Mouse (Mus musculus): Measurements from ENCODE around the gene Rnase4. TPM values are rescaled to one million over a fixed set of nuclear protein-coding genes. Genes with fewer than 3 reads are reported as not detected.

The Rnase4 gene
- total RNA-seq, 2 experiments from 2014 or later: 15.8 to 18.7 TPM

DNA sequence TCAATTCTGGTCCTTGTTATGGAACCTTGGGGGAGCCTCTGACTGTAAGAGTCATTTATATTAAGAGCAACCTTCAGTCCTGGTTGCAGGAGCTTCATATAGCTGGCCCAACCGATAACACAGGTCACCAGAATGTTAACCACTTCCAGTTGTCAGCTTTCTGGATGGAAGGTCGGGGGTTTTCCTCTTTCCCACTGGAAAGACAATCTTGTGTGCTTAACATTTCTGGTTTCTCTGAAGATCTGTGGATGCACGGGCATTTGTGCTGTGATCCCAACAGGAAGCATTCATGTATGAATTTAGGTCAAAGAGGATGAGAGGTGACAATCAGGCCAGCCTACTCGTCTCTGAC lies 38.7 kb downstream of the Rnase4 start:
- no peak for DNase-seq

DNA sequence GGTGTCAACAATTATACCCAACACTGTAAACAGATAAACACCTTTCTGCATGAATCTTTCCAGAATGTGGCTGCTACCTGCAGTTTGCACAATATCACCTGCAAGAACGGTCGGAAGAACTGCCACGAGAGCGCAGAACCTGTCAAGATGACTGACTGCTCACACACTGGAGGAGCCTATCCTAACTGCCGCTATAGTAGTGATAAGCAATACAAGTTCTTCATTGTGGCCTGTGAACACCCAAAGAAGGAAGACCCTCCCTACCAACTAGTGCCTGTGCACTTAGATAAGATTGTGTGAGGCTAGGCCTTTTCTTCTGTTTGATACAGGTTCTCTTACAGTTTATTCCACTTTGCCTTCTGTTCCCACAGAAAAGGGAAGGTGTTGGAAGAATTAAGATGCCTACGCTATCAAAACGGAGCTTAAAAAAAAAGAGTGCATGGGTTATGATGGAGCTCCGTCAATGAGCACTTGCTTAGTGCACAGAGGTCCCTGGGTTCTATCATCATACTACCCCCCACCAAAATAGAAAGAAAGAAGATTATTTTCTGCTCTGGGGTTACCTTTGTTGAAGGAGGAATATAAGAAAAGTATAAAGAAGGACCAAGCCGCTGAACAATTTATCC lies 39.6 kb downstream of the Rnase4 start:
- no peak for DNase-seq

DNA sequence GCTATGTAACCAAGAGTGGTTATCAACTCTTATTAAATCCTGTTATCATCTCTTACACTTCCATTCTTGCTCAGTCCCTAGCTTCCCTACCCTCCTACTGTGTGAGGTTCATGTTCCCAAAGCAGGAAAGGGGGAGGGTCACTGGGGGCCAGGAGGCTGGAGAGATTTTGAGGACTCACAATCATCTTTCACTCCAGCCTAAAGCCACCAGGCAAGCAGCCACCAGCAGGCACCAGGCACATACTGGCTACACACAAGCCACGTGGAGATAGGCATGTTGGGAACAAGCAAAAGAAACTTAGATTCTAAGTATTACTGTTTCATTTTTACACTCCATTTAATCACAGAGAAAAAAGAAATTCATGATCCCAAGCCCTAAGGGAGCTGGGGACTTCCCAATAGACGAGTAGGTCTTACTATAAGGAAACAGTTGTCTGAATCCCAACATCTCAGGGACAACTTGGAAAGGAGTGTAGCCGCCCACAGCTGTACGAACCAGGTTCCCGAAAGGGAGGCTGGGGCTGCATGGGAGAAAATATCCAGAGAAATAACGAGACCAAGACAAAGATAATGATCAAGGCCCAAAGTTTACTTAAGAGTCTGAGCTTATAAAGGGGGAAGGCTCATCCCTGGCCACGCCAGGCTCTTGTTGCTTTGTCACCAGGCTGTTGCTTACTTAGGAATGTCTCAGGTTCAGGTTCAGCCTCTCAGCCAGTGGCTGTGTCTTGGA lies 40.4 kb downstream of the Rnase4 start:
- DNase-seq: no peak

DNA sequence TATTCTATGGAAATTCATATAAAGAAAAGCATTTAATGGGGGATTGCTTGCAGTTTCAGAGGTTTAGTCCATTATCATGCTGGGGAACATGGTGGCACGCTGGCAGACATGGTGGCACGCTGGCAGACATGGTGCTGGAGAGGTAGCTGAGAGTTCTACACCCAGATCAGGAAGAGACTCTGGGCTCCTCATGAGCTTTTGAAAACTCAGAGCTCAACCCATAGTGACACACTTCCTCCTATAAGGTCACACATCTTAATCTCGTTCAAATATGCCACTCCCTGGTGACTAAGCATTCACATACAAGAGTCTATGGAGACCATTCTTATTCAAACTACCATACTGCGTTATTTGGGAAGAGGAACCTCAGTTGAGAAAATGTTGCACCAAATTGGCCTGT lies 41.5 kb downstream of the Rnase4 start:
- no peak for DNase-seq

DNA sequence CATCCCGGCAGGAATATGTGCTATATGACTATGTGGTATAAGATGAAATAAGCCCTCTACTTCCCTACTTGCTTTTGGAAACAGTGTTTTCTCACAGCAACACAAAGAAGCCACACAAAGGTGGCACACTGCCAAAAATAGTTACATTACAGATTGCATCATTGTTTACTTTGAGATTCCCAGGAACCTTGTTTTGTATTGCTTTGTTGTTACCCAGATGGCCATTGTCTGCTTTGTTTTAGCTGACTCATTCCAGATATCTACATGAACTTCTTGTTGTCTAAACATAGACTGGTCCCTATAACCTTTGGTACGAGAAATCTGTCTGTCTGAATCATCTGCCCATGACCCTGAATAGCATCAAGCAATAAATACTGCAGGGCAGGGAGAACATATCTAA lies 49.5 kb downstream of the Rnase4 start:
- no peak for DNase-seq

DNA sequence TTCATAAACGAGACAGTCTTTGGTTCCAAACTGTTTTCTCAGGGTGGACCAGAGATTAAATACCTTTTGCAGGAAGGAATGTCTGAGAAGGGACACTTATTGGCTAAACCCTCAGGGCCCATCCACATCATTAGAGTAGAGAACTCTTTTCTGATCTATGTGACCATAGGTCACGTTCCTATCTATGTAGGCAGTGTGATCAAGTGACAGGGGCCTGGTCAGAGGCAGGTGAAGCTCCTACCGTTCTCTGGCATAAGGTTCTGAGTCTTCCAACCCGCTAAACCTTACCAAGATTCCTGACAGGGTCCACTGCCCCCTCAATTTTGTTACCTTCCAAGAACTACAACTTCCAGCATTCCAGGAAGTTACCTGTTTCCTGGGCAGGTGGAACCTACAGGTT lies 51.2 kb downstream of the Rnase4 start:
- DNase-seq: no peak

DNA sequence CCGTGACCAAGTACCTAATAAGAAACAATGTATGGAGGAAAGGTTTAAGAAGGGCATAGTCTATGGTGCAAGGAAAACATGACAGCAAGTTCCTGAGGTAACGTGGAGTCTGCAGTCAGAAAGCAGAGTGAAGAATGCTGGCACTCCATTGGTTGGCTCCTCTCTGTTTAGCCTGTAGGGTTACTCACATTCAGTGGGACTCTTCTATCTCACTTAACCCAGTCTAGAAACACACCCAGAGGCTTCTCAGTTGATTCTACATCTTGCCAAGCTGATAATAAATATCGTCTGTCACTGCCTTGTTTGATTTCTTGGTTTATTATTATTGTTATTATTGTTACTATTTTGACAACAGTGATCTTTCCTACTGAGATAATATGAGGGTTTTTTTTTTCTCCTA lies 51.7 kb downstream of the Rnase4 start:
- DNase-seq: no peak

DNA sequence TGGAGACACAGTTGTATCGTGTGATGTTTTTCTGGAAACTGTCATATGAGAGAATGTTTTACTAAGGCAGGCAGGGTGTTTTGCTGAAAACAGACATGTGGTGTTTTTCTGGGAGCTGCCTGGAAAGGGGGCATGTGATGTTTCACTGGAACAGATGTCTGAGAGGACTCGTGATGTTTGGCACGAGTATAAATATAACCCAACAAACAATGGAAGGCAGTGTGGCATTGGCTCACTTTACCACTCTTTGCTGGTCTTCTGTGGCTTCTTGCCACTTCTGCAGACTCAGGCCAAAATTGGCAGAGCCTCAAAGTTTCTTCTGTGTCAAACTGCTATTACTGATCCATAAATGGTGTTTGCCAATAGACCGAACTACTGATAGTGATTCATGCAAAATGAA lies 52.4 kb downstream of the Rnase4 start:
- peak; percentile 36 to 50 for DNase-seq

DNA sequence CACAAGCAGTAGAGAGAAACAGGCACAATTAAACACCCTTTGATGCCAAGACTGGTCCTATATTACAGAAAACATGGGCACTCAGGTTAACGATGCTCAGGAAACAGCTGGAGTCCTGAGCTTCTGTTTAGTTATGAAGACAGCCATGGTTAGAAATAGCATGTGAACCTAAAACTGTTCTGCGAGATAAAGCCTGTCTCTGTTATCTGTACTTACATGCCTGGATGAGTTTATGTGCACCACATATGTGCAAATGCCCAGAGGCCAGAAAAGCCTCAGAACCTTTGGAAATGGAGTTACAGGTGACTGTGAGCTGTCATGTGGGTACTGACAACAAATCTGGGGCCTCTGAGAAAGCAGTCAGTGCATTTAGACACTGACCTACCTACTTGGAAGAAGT lies 53.1 kb downstream of the Rnase4 start:
- no peak for DNase-seq

DNA sequence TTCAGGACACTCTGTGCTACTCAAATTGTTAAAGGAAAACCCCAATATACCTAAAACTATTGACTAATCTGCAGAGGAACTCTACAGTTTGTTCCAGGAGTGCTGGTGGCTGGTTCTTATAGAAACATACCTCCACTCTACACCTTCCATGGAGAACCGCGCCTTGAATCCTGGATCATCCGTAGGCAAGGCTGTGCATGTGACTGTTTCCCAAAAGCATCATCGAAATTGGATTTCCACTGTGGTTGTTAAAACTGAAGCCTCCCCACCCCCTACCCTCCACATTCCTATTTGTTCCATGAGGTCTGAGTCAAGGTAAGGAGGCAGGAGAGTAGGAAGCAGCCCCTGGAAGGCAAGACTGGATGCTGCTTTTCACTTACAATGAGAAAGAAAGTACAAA lies 53.6 kb downstream of the Rnase4 start:
- DNase-seq: no peak

DNA sequence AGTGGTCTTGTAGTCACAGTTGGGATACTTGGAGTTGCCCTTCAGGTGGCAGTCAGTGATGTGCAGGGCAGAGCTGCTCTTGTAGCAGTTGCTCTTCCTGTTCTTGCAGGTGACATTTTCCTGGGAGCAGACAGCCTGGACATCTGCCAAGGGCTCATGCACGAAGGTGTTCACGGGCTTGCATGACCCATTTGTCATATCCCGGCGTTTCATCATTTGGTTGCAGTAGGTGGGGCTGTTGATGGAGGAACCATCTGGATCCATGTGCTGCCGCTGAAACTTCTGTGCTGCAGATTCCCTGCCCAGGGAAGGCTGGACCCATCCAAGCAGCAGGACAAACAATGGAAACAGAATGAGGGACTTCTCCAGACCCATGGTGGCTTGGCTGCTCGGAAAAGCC lies 54.6 kb downstream of the Rnase4 start:
- DNase-seq: no peak

DNA sequence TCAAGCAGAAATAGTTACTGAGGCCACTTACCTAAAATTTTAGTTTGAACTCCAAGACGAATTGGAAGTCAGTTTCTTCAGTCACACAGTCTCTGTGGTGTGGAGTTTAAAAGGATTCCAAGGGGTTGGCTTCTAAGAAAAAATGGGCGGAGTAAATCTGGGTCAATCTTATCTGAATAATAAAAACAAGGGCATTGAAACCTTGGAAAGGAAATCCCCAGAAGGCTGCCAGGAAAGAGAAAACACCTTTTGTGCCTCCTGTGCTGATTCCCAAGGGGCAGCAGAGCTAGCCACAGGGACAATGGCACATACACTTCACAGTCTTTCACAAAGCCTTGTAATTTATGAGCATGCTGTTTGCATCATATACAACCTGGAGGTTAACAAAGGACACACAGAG lies 55.8 kb downstream of the Rnase4 start, which contains the start of gene Rnase1:
Rnase1 (minus strand) TSS at position 101 of the 400 bp plus-strand sequence.
- no peak for DNase-seq

DNA sequence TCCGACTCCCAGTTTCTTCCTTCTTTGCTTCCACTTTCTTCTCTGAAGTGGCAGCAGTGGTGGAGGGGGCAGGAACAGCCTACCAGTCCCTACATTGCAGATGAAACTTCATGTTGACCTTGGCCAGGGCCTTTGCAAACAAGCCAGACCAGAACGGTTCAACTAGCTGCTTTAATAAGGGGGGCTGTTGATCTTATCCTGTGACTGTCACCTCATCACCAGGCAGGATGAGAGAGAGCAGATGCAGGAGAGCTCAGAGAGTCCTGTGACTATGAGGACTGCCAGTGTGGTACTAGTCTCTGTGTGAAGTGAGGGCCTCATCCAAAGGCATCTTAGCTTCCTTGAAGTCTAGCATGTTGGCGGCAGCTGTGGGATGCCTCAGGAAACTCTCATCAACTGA lies 57.1 kb downstream of the Rnase4 start:
- no peak for DNase-seq

DNA sequence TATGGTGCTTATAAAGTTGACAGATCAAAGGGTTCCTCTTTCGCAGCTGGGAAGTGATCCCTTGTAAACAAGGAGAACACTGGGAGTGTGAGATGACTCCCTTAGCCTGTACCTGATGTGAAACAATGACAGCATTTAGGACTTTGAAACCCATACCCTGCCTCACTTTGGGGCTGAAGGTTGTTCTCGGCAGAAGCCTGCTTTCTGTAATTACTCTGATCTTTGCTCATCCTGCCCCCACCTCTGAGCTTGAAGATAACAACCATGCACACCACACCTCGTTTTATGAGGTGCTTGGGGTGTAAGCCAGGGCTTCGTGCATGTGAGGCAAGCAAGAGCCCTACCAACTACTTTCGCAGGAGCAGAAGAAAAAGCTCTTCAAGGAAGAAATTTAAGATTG lies 58.3 kb downstream of the Rnase4 start:
- no peak for DNase-seq

DNA sequence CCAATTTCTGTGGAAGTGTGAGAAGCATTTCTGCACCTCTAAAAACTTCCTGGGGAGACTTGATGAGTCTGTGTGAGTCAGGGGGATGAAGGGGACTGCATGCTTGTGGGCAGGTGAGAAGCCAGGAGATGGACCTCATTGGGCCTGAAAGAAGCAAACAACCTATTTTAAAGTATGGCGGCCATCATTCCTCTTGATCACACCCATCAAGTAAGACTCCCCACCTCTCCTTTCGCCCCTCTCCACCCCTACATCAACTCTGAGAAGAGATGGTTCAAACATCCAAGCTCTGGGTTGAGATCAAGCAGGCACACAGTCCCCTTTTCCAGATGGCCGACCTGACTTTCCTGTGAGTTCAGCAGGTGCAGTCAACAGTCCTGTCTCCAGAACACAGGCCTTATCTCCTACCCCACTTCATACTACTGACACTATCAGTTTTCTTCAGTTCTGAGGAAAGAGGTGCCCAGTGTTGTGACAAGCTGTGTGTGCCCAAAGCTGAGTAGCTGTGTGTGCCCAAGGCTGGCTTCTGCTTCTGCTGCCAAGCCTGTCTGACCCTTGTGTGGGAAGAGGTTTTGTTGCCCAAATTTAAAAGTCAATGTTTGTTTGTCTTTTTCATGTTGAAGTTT lies 59.4 kb downstream of the Rnase4 start:
- DNase-seq: no peak

DNA sequence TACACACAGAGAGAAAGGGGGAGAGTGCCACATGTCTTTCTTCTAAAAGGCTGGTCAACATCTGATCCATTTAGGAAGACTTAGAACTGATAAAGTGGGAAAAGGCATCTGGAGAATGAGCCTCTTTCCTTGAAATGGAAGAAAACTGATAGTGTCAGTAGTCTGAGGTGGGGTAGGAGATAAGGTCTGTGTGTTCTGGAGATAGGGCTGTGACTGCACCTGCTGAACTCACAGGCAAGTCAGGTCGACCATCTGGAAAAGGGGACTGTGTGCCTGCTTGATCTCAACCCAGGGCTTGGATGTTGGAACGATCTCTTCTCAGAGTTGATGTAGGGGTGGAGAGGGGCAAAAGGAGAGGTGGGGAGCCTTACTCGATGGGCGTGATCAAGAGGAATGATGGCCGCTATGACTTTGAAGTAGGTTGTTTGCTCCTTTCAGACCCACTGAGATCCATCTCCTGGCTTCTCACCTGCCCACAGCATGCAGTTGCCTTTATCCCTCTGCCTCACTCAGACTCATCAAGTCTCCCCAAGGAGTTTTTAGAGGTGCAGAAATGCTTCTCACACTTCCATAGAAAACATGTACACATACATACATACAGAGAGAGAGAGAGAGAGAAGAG lies 61.5 kb downstream of the Rnase4 start:
- no peak for DNase-seq

Other genes with a start within 250 kb of the Rnase4 start
- gene Tep1, start 220.5 kb upstream of the Rnase4 start, total RNA-seq (2021): 1 to 10 TPM; 2.0 to 4.6 TPM
- 1 to 10 TPM; 3.6 to 5.2 TPM for gene Klhl33, start 193.6 kb upstream of the Rnase4 start, total RNA-seq (2021)
- gene Osgep, start 166.2 kb upstream of the Rnase4 start, total RNA-seq (2021): 10 to 100 TPM; 37.3 to 44.1 TPM
- gene Apex1, start 166.1 kb upstream of the Rnase4 start, total RNA-seq (2021): 10 to 100 TPM; 67.9 to 72.3 TPM
- 100 to 1,000 TPM in 1 of 2 experiments, 10 to 100 TPM in 1; 89.8 to 103 TPM for gene Pip4p1, start 160.2 kb upstream of the Rnase4 start, total RNA-seq (2021)
- 10 to 100 TPM; 12.8 to 13.2 TPM for gene Pnp, start 160.0 kb upstream of the Rnase4 start, total RNA-seq (2021)
- gene Gm49342, start 146.6 kb upstream of the Rnase4 start, total RNA-seq (2021): 10 to 100 TPM; 14.2 to 17.0 TPM
- under 1 TPM; 0.81 to 0.95 TPM for gene Pnp2, start 135.1 kb upstream of the Rnase4 start, total RNA-seq (2021)
- not detected for gene Rnase10, start 83.3 kb upstream of the Rnase4 start, total RNA-seq (2021)
- gene Rnase9, start 49.2 kb upstream of the Rnase4 start, total RNA-seq (2021): not detected
- not detected for gene Rnase11, start 40.9 kb upstream of the Rnase4 start, total RNA-seq (2021)
- not detected for gene Rnase12, start 33.4 kb upstream of the Rnase4 start, total RNA-seq (2021)
- not detected for gene Olfr750, start 16.6 kb upstream of the Rnase4 start, total RNA-seq (2021)
- 1 to 10 TPM; 3.4 to 5.6 TPM for gene Ang, start 73 bp downstream of the Rnase4 start, total RNA-seq (2021)
- gene Eddm3b, start 23.3 kb downstream of the Rnase4 start, total RNA-seq (2021): not detected
- under 1 TPM in 1 of 2 experiments, not detected in 1; 0.65 TPM for gene Rnase6, start 32.8 kb downstream of the Rnase4 start, total RNA-seq (2021)
- 1 to 10 TPM; 1.3 to 2.1 TPM for gene Rnase1, start 55.7 kb downstream of the Rnase4 start, total RNA-seq (2021)
- gene Rnase2b, start 71.2 kb downstream of the Rnase4 start, total RNA-seq (2021): not detected
- not detected for gene Ang2, start 108.1 kb downstream of the Rnase4 start, total RNA-seq (2021)
- gene Ear14, start 112.3 kb downstream of the Rnase4 start, total RNA-seq (2021): under 1 TPM in 1 of 2 experiments, not detected in 1; 0.37 TPM
- not detected for gene Rnase2a, start 165.0 kb downstream of the Rnase4 start, total RNA-seq (2021)

Measured in layer of hippocampus, postnatal 36 days (tissue).